Mouse (Mus musculus) limb, embryonic 11.5 days (tissue): ENCODE results near the gene Nr1i2. TPM values are rescaled to one million over a fixed set of nuclear protein-coding genes. Genes with fewer than 3 reads are reported as not detected.

Source experiments
- ATAC-seq: fragments of 200-750 bp; cut with Nextera tagmentation; 2 replicates; pipeline ENCODE4 v1.8.0; 2017; ENCODE audit warnings: low read depth; ENCODE audit not compliant: insufficient number of reproducible peaks, low FRiP score, low TSS enrichment
- DNase-seq: peaks from one replicate; pipeline ENCODE4 v3.0.0-alpha.2; 2015; ENCODE audit warnings: low spot score
- H3K27ac ChIP-seq: fragments of 300-500 bp; sonication (generic); replicated peaks from 2 replicates; pipeline ENCODE4 v1.5.1; 2014; ENCODE audit warnings: low read depth, mild to moderate bottlenecking, low read length
- H3K27me3 ChIP-seq: fragments of 300-500 bp; sonication (generic); 2 replicates; pipeline ENCODE4 v1.6.1; 2014; ENCODE audit warnings: mild to moderate bottlenecking, low read length, mixed read lengths; ENCODE audit not compliant: control insufficient read depth, insufficient read depth
- H3K36me3 ChIP-seq: fragments of 300-500 bp; sonication (generic); 2 replicates; pipeline ENCODE4 v1.6.1; 2014; ENCODE audit warnings: mild to moderate bottlenecking, low read length, moderate library complexity, mixed read lengths; ENCODE audit not compliant: control insufficient read depth, insufficient read depth
- H3K4me1 ChIP-seq: fragments of 300-500 bp; sonication (generic); 2 replicates; pipeline ENCODE4 v1.6.1; 2014; ENCODE audit warnings: low read length, mixed read lengths; ENCODE audit not compliant: control insufficient read depth, insufficient read depth
- H3K4me2 ChIP-seq: fragments of 300-500 bp; sonication (generic); 2 replicates; pipeline ENCODE4 v1.6.1; 2014; ENCODE audit warnings: low read depth, mild to moderate bottlenecking, moderate library complexity; ENCODE audit not compliant: severe bottlenecking
- H3K4me3 ChIP-seq: fragments of 300-500 bp; sonication (generic); 2 replicates; pipeline ENCODE4 v1.5.1; 2014; ENCODE audit warnings: low read depth, low read length
- H3K9ac ChIP-seq: fragments of 300-500 bp; sonication (generic); 2 replicates; pipeline ENCODE4 v1.6.1; 2014; ENCODE audit warnings: mild to moderate bottlenecking, low read length
- H3K9me3 ChIP-seq: fragments of 300-500 bp; sonication (generic); 2 replicates; pipeline ENCODE4 v1.6.1; 2016; ENCODE audit warnings: low read length; ENCODE audit not compliant: control insufficient read depth
- WGBS: fragments of 180-500 bp; shearing (Covaris S2); extraction: QIAGEN DNeasy Blood & Tissue Kit; methylation state at CpG from one replicate; pipeline ENCODE4 v1.1.7; 2014; 5-methylcytosine and 5-hydroxymethylcytosine counted together
- polyA plus RNA-seq: library from polyadenylated mRNA; unstranded; fragments of >200 nt; fragmentation: Nextera tagmentation; extraction: Ambion mirVana; gene quantifications from 2 replicates; pipeline ENCODE4 v1.2.1, GENCODE M21; 2014

Nr1i2 gene
- polyA plus RNA-seq, 1 experiment from 2014 or later = not detected

DNA sequence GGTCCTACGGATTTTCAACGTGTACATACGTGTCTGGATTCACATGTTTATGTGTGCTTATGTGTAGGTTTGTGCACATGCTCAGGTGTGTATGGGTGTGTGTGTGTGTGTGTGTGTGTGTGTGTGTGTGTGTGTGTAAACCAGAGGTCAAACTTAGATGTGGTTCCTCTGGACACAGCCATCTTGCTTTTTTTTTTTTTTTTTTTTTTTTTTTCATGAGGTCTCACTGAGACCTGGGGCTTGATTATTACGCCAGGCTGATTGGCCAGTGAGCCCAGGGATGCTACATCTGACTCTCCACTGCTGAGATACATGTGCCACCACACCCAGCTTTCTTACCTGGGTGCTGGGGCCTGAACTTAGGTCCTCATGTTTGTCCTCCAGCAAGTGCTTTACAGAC is 24.5 kb upstream of the Nr1i2 start:
- Histone ChIP-seq H3K36me3 (no peaks in the 10 kb centered on the region), H3K9me3 (no peaks in the 10 kb centered on the region), H3K4me2 (no peak overlapping the region), H3K27ac (no peak overlapping the region), H3K4me1 (no peaks in the 10 kb centered on the region), H3K4me3 (no peak overlapping the region), H3K9ac (no peak overlapping the region), H3K27me3 (no peaks in the 10 kb centered on the region)
- 93% methylated on average over 4 of the region's 4 CpGs for WGBS
- ATAC-seq = no peak
- no peak for DNase-seq

DNA sequence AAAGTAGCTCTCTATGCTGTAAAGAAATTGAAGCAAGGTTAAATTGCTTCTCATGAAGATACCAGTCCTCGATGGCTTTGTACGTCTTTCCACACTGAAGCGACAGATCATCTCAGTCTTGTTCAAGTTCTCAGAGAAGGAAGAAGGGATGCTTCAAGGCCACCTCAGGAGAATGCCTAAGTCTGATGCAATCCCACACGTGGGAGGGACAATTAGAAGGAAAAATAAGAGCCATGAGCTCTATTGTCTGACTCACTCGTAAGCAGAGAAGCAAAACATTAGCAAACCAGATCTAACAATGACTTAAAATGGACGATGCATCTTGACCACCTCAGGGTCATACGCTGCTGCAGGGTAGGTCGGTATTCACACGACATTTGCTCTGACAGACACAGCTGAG is 23.9 kb upstream of the Nr1i2 start:
- DNase-seq (no peak), ATAC-seq (no peak)
- Histone ChIP-seq H3K36me3 (no peaks in the 10 kb centered on the region), H3K9ac (no peak overlapping the region), H3K4me1 (no peaks in the 10 kb centered on the region), H3K4me3 (no peak overlapping the region), H3K27me3 (no peaks in the 10 kb centered on the region), H3K9me3 (no peaks in the 10 kb centered on the region), H3K4me2 (no peak overlapping the region), H3K27ac (no peak overlapping the region)
- 87% methylated on average over 9 of the region's 9 CpGs for WGBS

GRCm38 (mm10) chr16:38308195-38308594 is 13.6 kb upstream of the Nr1i2 start:
- H3K4me2 ChIP-seq = no peak overlapping the region
- WGBS = 89% methylated on average over 11 of the region's 11 CpGs

GRCm38 (mm10) chr16:38307651-38308050 is 13.0 kb upstream of the Nr1i2 start:
- H3K27ac ChIP-seq = peak overlapping the region; percentile 68; the same call in 1 of the 2 replicates
- no peak overlapping the region for H3K4me3 ChIP-seq
- no peaks in the 10 kb centered on the region for H3K36me3 ChIP-seq
- ATAC-seq (0 out of 2 replicates have a peak, but pooled peaks have one; percentile 37), DNase-seq (no peak)
- no peak overlapping the region for H3K4me2 ChIP-seq
- WGBS = 49% methylated on average over 7 of the region's 7 CpGs
- H3K4me1 ChIP-seq = peaks cover 14% of the 10 kb centered on the region
- H3K9ac ChIP-seq = no peak overlapping the region
- H3K27me3 ChIP-seq = no peaks in the 10 kb centered on the region
- no peaks in the 10 kb centered on the region for H3K9me3 ChIP-seq

More at GRCm38 (mm10) chr16:38308195-38308594, 13.6 kb upstream of the Nr1i2 start:
- Histone ChIP-seq H3K27ac (0 out of 2 replicates have a peak overlapping the region, but pooled peaks have one; percentile 68), H3K4me3 (no peak overlapping the region), H3K9ac (no peak overlapping the region), H3K36me3 (no peaks in the 10 kb centered on the region), H3K9me3 (no peaks in the 10 kb centered on the region), H3K4me1 (peaks cover 14% of the 10 kb centered on the region), H3K27me3 (no peaks in the 10 kb centered on the region)
- ATAC-seq = no peak
- DNase-seq = no peak

- H3K27me3 ChIP-seq = no peaks in the 10 kb centered on the region
- H3K4me3 ChIP-seq = no peak overlapping the region
- ATAC-seq (peak; percentile 84), DNase-seq (peak; percentile 64)
- no peaks in the 10 kb centered on the region for H3K36me3 ChIP-seq
- no peak overlapping the region for H3K4me2 ChIP-seq
- WGBS = 22% methylated on average over 5 of the region's 5 CpGs
- peaks cover 14% of the 10 kb centered on the region for H3K4me1 ChIP-seq
- no peak overlapping the region for H3K9ac ChIP-seq
- H3K27ac ChIP-seq = peak overlapping the region; percentile 68; the same call in 1 of the 2 replicates
- H3K9me3 ChIP-seq = no peaks in the 10 kb centered on the region
These were observed 12.6 kb upstream of the Nr1i2 start for GRCm38 (mm10) chr16:38307221-38307605.

GRCm38 (mm10) chr16:38306571-38307220 is 12.1 kb upstream of the Nr1i2 start:
- DNase-seq = peak; percentile 47
- WGBS = 56% methylated on average over 18 of the region's 18 CpGs
- Histone ChIP-seq H3K27me3 (no peaks in the 10 kb centered on the region), H3K4me2 (0 out of 2 replicates have a peak overlapping the region, but pooled peaks have one; percentile 4), H3K9ac (no peak overlapping the region), H3K4me1 (peaks cover 14% of the 10 kb centered on the region), H3K9me3 (no peaks in the 10 kb centered on the region), H3K36me3 (no peaks in the 10 kb centered on the region), H3K4me3 (no peak overlapping the region), H3K27ac (peak overlapping the region; percentile 68; the same call in 1 of the 2 replicates)
- ATAC-seq = peak; percentile 68

DNA sequence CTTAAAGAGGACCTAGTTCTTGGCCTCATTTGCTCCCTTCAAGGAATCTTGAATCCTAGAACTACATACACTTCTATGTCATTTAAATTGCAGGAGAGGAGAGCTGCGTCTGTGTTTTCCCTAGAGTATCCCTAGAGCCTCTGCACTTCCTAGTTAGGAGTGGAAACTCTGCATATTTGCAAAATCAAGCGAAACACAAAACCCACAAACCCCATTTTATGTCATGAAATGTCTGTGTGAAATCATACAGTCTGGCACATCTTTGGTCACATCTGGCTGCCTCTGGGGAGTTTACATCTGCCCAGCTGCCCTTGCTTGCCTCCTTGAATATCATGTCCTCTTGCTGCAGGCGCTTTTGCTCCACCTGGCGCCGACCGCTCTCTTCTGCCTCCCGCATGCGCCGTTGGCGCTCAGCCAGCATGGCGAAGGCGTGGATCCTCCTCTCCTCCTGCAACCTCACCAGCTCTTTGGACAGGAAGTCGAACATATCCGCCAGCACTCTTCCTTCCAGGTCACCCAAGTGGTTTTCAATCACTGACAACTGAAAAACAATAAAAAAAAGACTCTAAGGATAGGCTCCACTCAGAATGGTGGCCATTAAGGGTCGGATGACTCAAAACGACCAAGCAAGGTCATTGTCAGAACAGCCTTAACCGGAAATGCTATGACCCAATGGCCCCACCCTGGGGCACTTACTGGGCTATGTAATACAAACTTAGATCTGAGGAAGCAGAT is 10.0 kb upstream of the Nr1i2 start:
- DNase-seq (no peak), ATAC-seq (no peak)
- 72% methylated on average over 17 of the region's 17 CpGs for WGBS
- H3K9ac ChIP-seq = no peak overlapping the region
- no peak overlapping the region for H3K4me2 ChIP-seq
- no peaks in the 10 kb centered on the region for H3K36me3 ChIP-seq
- H3K27me3 ChIP-seq = no peaks in the 10 kb centered on the region
- no peaks in the 10 kb centered on the region for H3K9me3 ChIP-seq
- no peak overlapping the region for H3K4me3 ChIP-seq
- H3K27ac ChIP-seq = no peak overlapping the region
- H3K4me1 ChIP-seq = peaks cover 14% of the 10 kb centered on the region

GRCm38 (mm10) chr16:38302367-38302766 is 7.7 kb upstream of the Nr1i2 start:
- Histone ChIP-seq H3K4me2 (no peak overlapping the region), H3K9me3 (no peaks in the 10 kb centered on the region), H3K27me3 (no peaks in the 10 kb centered on the region), H3K36me3 (no peaks in the 10 kb centered on the region), H3K4me3 (no peak overlapping the region), H3K27ac (no peak overlapping the region), H3K9ac (no peak overlapping the region), H3K4me1 (peaks cover 10% of the 10 kb centered on the region)
- DNase-seq (no peak), ATAC-seq (no peak)
- 90% methylated on average over 13 of the region's 13 CpGs for WGBS
